36 mouse cellular contexts compared by ENCODE assay signal in genomic region chr19:8842961-8843360, GRCm38 (mm10). TPM values are rescaled to one million over a fixed set of nuclear protein-coding genes. Genes with fewer than 3 reads are reported as not detected.
DNase-seq lines count a peak whose midpoint lies in the region; ATAC-seq lines count a peak whose summit lies in the region.
"Had no signal": no experiment of that assay in that cellular context is flagged by ENCODE, and none has a peak within 500 bp of the region (broad histone marks: within the 10 kb centered on the region; RNA-seq: fewer than 3 reads in every experiment).

No protein-coding gene starts in this region.

- no peak overlapping the region for H3K4me3 ChIP-seq in hindbrain, embryonic 12.5 days
- no peak overlapping the region for H3K4me3 ChIP-seq in hindbrain, embryonic 10.5 days
- H3K4me3 ChIP-seq: erythroblast, embryonic 14.5 days; heart, embryonic 13.5 days; limb, embryonic 10.5 days; limb, embryonic 15.5 days; liver, embryonic 13.5 days; midbrain, embryonic 13.5 days; stomach, embryonic 15.5 days had no signal

- DNase-seq in hindbrain, embryonic 10.5 days (ENCODE audit: low spot score) = no peak
- DNase-seq in monocyte, adult 2 months (ENCODE audit: low read depth in 1 of 2, low spot score in 2 of 2) = peak; percentile 6 to 20
- DNase-seq in lung, postnatal 14 days = peak; percentile 38
- DNase-seq in gastrocnemius, postnatal 14 days = no peak
- no peak for DNase-seq in urinary bladder, postnatal 25 days (ENCODE audit: low spot score)
- DNase-seq: adrenal gland, postnatal 14 days; B cell, adult 2 months; cerebellum, adult 18-20 months; cerebellum, postnatal 10 days; gastrocnemius, postnatal 10 days; heart, postnatal 10 days; kidney, adult 9 months; kidney, postnatal 10 days; layer of hippocampus, adult 9-11 months; liver, embryonic 13.5 days; lung, embryonic 14.5 days; right cerebral cortex, postnatal 25 days had no signal

- no peak for ATAC-seq in hindbrain, embryonic 12.5 days (ENCODE audit: low FRiP score)
- no peak for ATAC-seq in monocyte, adult 5-6 weeks (replicated peaks; ENCODE audit: insufficient number of reproducible peaks, low FRiP score, low TSS enrichment, poor library complexity, severe bottlenecking)
- ATAC-seq: activated CD4-positive, CD25-positive, alpha-beta regulatory T cell, adult 4 months; hindbrain, embryonic 16.5 days; intestine, embryonic 16.5 days; midbrain, embryonic 13.5 days had no signal

- intact Hi-C loops in gastrocnemius, postnatal 14 days (cut with DNase I; ENCODE audit: low total_unique reads) = no loop called here

- peaks cover 26% of the 10 kb centered on the region for H3K4me1 ChIP-seq in hindbrain, embryonic 12.5 days
- peaks cover 33% of the 10 kb centered on the region for H3K4me1 ChIP-seq in hindbrain, embryonic 10.5 days (replicated peaks)

- peaks cover 39% of the 10 kb centered on the region for H3K36me3 ChIP-seq in hindbrain, embryonic 12.5 days
- H3K36me3 ChIP-seq in hindbrain, embryonic 10.5 days = peaks cover 47% of the 10 kb centered on the region

- no peak overlapping the region for H3K27ac ChIP-seq in hindbrain, embryonic 12.5 days
- no peak overlapping the region for H3K27ac ChIP-seq in hindbrain, embryonic 10.5 days
- H3K27ac ChIP-seq: heart, embryonic 13.5 days; limb, embryonic 10.5 days; limb, embryonic 15.5 days; liver, embryonic 13.5 days; midbrain, embryonic 13.5 days; stomach, embryonic 15.5 days had no signal

- no peak overlapping the region for H3K4me2 ChIP-seq in hindbrain, embryonic 12.5 days (replicated peaks)
- H3K4me2 ChIP-seq: heart, embryonic 13.5 days; limb, embryonic 15.5 days; liver, embryonic 13.5 days; lung, embryonic 14.5 days; midbrain, embryonic 13.5 days; stomach, embryonic 15.5 days had no signal

- H3K27me3 ChIP-seq in hindbrain, embryonic 12.5 days = no peaks in the 10 kb centered on the region
- no peaks in the 10 kb centered on the region for H3K27me3 ChIP-seq in hindbrain, embryonic 10.5 days (ENCODE audit: insufficient read depth, poor library complexity, severe bottlenecking)
- H3K27me3 ChIP-seq: heart, embryonic 13.5 days; limb, embryonic 15.5 days; liver, embryonic 13.5 days; midbrain, embryonic 13.5 days; stomach, embryonic 15.5 days had no signal

- 87% methylated on average over 6 of the region's 6 CpGs for WGBS in hindbrain, embryonic 12.5 days
- WGBS in hindbrain, embryonic 10.5 days = 92% methylated on average over 6 of the region's 6 CpGs

- H3K9ac ChIP-seq in hindbrain, embryonic 12.5 days = 0 out of 2 replicates have a peak overlapping the region, but pooled peaks have one; percentile 1
- H3K9ac ChIP-seq: heart, embryonic 13.5 days; limb, embryonic 15.5 days; liver, embryonic 13.5 days; lung, embryonic 14.5 days; midbrain, embryonic 13.5 days; stomach, embryonic 15.5 days had no signal

- no peaks in the 10 kb centered on the region for H3K9me3 ChIP-seq in hindbrain, embryonic 12.5 days (replicated peaks)
- no peaks in the 10 kb centered on the region for H3K9me3 ChIP-seq in hindbrain, embryonic 10.5 days
- H3K9me3 ChIP-seq: heart, embryonic 13.5 days; limb, embryonic 10.5 days; limb, embryonic 15.5 days; liver, embryonic 13.5 days; midbrain, embryonic 13.5 days; stomach, embryonic 15.5 days had no signal

RNA-seq across cellular contexts. Expression of gene Gng3, which starts 4.0 kb away (rescaled TPM):
- polyA plus RNA-seq in hindbrain, embryonic 12.5 days (2016; fragmentation: Nextera tagmentation; extraction: Ambion mirVana) = 171 and 176 TPM in 2 replicates
- polyA plus RNA-seq in hindbrain, embryonic 10.5 days (2016; fragmentation: Nextera tagmentation; extraction: Ambion mirVana) = 66.7 and 140 TPM in 2 replicates
- 0.39 to 0.64 TPM in 2 of 3 replicates, not detected in the other for total RNA-seq in monocyte, adult 5-6 weeks (2017)
- not detected for total RNA-seq in gastrocnemius, postnatal 14 days (2021)
- total RNA-seq: common myeloid progenitor, adult 5-6 weeks; heart, postnatal 10 days; hematopoietic stem cell, adult 5-6 weeks had no signal
- polyA plus RNA-seq: erythroblast, embryonic 14.5 days had no signal

RNA-seq across cellular contexts. Expression of gene Bscl2, which starts 5.7 kb away (rescaled TPM):
- 65.8 and 66.1 TPM in 2 replicates for polyA plus RNA-seq in hindbrain, embryonic 12.5 days (2016; fragmentation: Nextera tagmentation; extraction: Ambion mirVana)
- 55.8 and 64.3 TPM in 2 replicates for polyA plus RNA-seq in hindbrain, embryonic 10.5 days (2016; fragmentation: Nextera tagmentation; extraction: Ambion mirVana)
- total RNA-seq in monocyte, adult 5-6 weeks (2017) = 25.1 to 34.8 TPM (median 30.9 TPM) in 3 replicates
- total RNA-seq in gastrocnemius, postnatal 14 days (2021) = 10 to 100 TPM; 14.4 to 15.6 TPM

RNA-seq across cellular contexts. Expression of gene Lrrn4cl, which starts 7.6 kb away (rescaled TPM):
- polyA plus RNA-seq in hindbrain, embryonic 12.5 days (2016; fragmentation: Nextera tagmentation; extraction: Ambion mirVana) = 0.49 and 0.82 TPM in 2 replicates
- 0.44 and 0.47 TPM in 2 replicates for polyA plus RNA-seq in hindbrain, embryonic 10.5 days (2016; fragmentation: Nextera tagmentation; extraction: Ambion mirVana)
- 0.10 to 0.78 TPM (median 0.32 TPM) in 3 replicates for total RNA-seq in monocyte, adult 5-6 weeks (2017)
- total RNA-seq in gastrocnemius, postnatal 14 days (2021) = 10 to 100 TPM in 1 of 2 experiments, 1 to 10 TPM in 1; 7.8 to 11.0 TPM
- total RNA-seq: granulocyte monocyte progenitor cell, adult 5-6 weeks; hematopoietic stem cell, adult 5-6 weeks; neutrophil, adult 5-6 weeks had no signal
- polyA plus RNA-seq: activated CD4-positive, CD25-positive, alpha-beta regulatory T cell, adult 4 months; erythroblast, embryonic 14.5 days had no signal

RNA-seq across cellular contexts. Expression of gene AC129217.1, which starts 13.4 kb away (rescaled TPM):
- not detected in 2 replicates for polyA plus RNA-seq in hindbrain, embryonic 12.5 days (2016; fragmentation: Nextera tagmentation; extraction: Ambion mirVana)
- polyA plus RNA-seq in hindbrain, embryonic 10.5 days (2016; fragmentation: Nextera tagmentation; extraction: Ambion mirVana) = 0.31 TPM in 1 of 2 replicates, not detected in the other
- 40.4 to 54.5 TPM (median 44.1 TPM) in 3 replicates for total RNA-seq in monocyte, adult 5-6 weeks (2017)
- not detected for total RNA-seq in gastrocnemius, postnatal 14 days (2021)
- total RNA-seq: adrenal gland, postnatal 14 days; common myeloid progenitor, adult 5-6 weeks; gastrocnemius, postnatal 10 days; heart, postnatal 10 days; hematopoietic stem cell, adult 5-6 weeks; megakaryocyte-erythroid progenitor cell, adult 5-6 weeks had no signal
- polyA plus RNA-seq: activated CD4-positive, CD25-positive, alpha-beta regulatory T cell, adult 4 months; embryonic facial prominence, embryonic 14.5 days; erythroblast, embryonic 14.5 days; forebrain, embryonic 11.5 days; heart, embryonic 13.5 days; hindbrain, embryonic 16.5 days; intestine, embryonic 16.5 days; limb, embryonic 10.5 days; limb, embryonic 15.5 days; liver, embryonic 13.5 days; lung, embryonic 14.5 days; midbrain, embryonic 13.5 days; neural tube, embryonic 11.5 days; stomach, embryonic 15.5 days had no signal

RNA-seq across cellular contexts. Expression of gene Hnrnpul2, which starts 23.2 kb away (rescaled TPM):
- 6.2 and 6.8 TPM in 2 replicates for polyA plus RNA-seq in hindbrain, embryonic 12.5 days (2016; fragmentation: Nextera tagmentation; extraction: Ambion mirVana)
- polyA plus RNA-seq in hindbrain, embryonic 10.5 days (2016; fragmentation: Nextera tagmentation; extraction: Ambion mirVana) = 4.1 and 4.5 TPM in 2 replicates
- 84.4 to 149 TPM (median 101 TPM) in 3 replicates for total RNA-seq in monocyte, adult 5-6 weeks (2017)
- 10 to 100 TPM; 35.4 to 37.3 TPM for total RNA-seq in gastrocnemius, postnatal 14 days (2021)

Comparison
In these comparisons a context has a peak if more than half of its experiments do, and no peak if none do; other contexts are left out.
1. DNase-seq: peak in monocyte, adult 2 months (2 of 2) and lung, postnatal 14 days (single experiment); none in hindbrain, embryonic 10.5 days (single experiment), gastrocnemius, postnatal 14 days (single experiment) and urinary bladder, postnatal 25 days (single experiment).